Mouse (Mus musculus): ENCODE results near the gene Foxred2. TPM values are rescaled to one million over a fixed set of nuclear protein-coding genes. Genes with fewer than 3 reads are reported as not detected.

Gene Foxred2
- polyA plus RNA-seq (2016; fragmentation: Nextera tagmentation; extraction: Ambion mirVana) = 1.7 and 2.8 TPM in 2 replicates

- H3K4me1 ChIP-seq = peaks cover 18% of the 10 kb centered on the region
- H3K36me3 ChIP-seq = peaks cover 33% of the 10 kb centered on the region
- WGBS = under 1% methylated on average over 39 of the region's 39 CpGs
- H3K27me3 ChIP-seq (ENCODE audit: insufficient read depth, poor library complexity, severe bottlenecking) = peaks cover 29% of the 10 kb centered on the region
- no peaks in the 10 kb centered on the region for H3K9me3 ChIP-seq
- peak within 1 kb of the TSS; percentile 73 for H3K27ac ChIP-seq
- peak; percentile 92 for DNase-seq (ENCODE audit: low spot score)
- H3K4me3 ChIP-seq = peak within 1 kb of the TSS; percentile 66
Measured at GRCm38 (mm10) chr15:77956404-77956901, at the start of gene Foxred2. Gene Foxred2, minus strand, starts transcription at chr15:77956722.

- no peaks in the 10 kb centered on the region for H3K9me3 ChIP-seq
- no peak overlapping the region for H3K4me3 ChIP-seq
- WGBS = 39% methylated on average over 9 of the region's 9 CpGs
- no peak overlapping the region for H3K27ac ChIP-seq
- H3K27me3 ChIP-seq (ENCODE audit: insufficient read depth, poor library complexity, severe bottlenecking) = 0 out of 2 replicates have a peak, but pooled peaks cover 7% of the 10 kb centered on the region
- no peaks in the 10 kb centered on the region for H3K36me3 ChIP-seq
- H3K4me1 ChIP-seq = peaks cover 8% of the 10 kb centered on the region
- DNase-seq (ENCODE audit: low spot score) = no peak
Measured at GRCm38 (mm10) chr15:78003929-78004328, 47.4 kb upstream of the Foxred2 start.

- Histone ChIP-seq H3K27me3 (ENCODE audit: insufficient read depth, poor library complexity, severe bottlenecking) (peaks cover 15% of the 10 kb centered on the region; the same call in 1 of the 2 replicates), H3K4me3 (no peak overlapping the region), H3K27ac (no peak overlapping the region), H3K36me3 (no peaks in the 10 kb centered on the region), H3K9me3 (no peaks in the 10 kb centered on the region), H3K4me1 (peaks cover 8% of the 10 kb centered on the region)
- WGBS = 30% methylated on average over 5 of the region's 5 CpGs
- DNase-seq (ENCODE audit: low spot score) = no peak
Measured at GRCm38 (mm10) chr15:78001400-78001799, 44.9 kb upstream of the Foxred2 start.

- Histone ChIP-seq H3K4me3 (no peak overlapping the region), H3K9me3 (no peaks in the 10 kb centered on the region), H3K27me3 (ENCODE audit: insufficient read depth, poor library complexity, severe bottlenecking) (peaks cover 8% of the 10 kb centered on the region; the same call in 1 of the 2 replicates), H3K4me1 (no peaks in the 10 kb centered on the region; the same call in 1 of the 2 replicates), H3K27ac (no peak overlapping the region), H3K36me3 (no peaks in the 10 kb centered on the region)
- DNase-seq (ENCODE audit: low spot score) = no peak
- 71% methylated on average over 5 of the region's 5 CpGs for WGBS
Measured at GRCm38 (mm10) chr15:77988541-77988940, 32.0 kb upstream of the Foxred2 start.

- Histone ChIP-seq H3K4me1 (no peaks in the 10 kb centered on the region), H3K4me3 (no peak overlapping the region), H3K9me3 (no peaks in the 10 kb centered on the region), H3K27me3 (ENCODE audit: insufficient read depth, poor library complexity, severe bottlenecking) (peaks cover 29% of the 10 kb centered on the region; the same call in 1 of the 2 replicates), H3K36me3 (no peaks in the 10 kb centered on the region), H3K27ac (no peak overlapping the region)
- 22% methylated on average over 3 of the region's 3 CpGs for WGBS
- DNase-seq (ENCODE audit: low spot score) = no peak
Measured at GRCm38 (mm10) chr15:77983391-77983790, 26.9 kb upstream of the Foxred2 start.

GRCm38 (mm10) chr15:77982195-77982939 lies 25.8 kb upstream of the Foxred2 start:
- Histone ChIP-seq H3K27me3 (ENCODE audit: insufficient read depth, poor library complexity, severe bottlenecking) (peaks cover 29% of the 10 kb centered on the region; the same call in 1 of the 2 replicates), H3K4me3 (no peak overlapping the region), H3K27ac (no peak overlapping the region), H3K36me3 (no peaks in the 10 kb centered on the region), H3K9me3 (no peaks in the 10 kb centered on the region), H3K4me1 (no peaks in the 10 kb centered on the region)
- 32% methylated on average over 18 of the region's 18 CpGs for WGBS
- DNase-seq (ENCODE audit: low spot score) = no peak

- DNase-seq (ENCODE audit: low spot score) = no peak
- H3K36me3 ChIP-seq = no peaks in the 10 kb centered on the region
- no peak overlapping the region for H3K4me3 ChIP-seq
- no peak overlapping the region for H3K27ac ChIP-seq
- WGBS = 69% methylated on average over 5 of the region's 5 CpGs
- no peaks in the 10 kb centered on the region for H3K4me1 ChIP-seq
- no peaks in the 10 kb centered on the region for H3K9me3 ChIP-seq
- H3K27me3 ChIP-seq (ENCODE audit: insufficient read depth, poor library complexity, severe bottlenecking) = peaks cover 29% of the 10 kb centered on the region; the same call in 1 of the 2 replicates
Measured at GRCm38 (mm10) chr15:77981181-77981680, 24.7 kb upstream of the Foxred2 start.

GRCm38 (mm10) chr15:77979427-77979865 lies 22.9 kb upstream of the Foxred2 start:
- H3K27ac ChIP-seq = no peak overlapping the region
- H3K27me3 ChIP-seq (ENCODE audit: insufficient read depth, poor library complexity, severe bottlenecking) = peaks cover 27% of the 10 kb centered on the region; the same call in 1 of the 2 replicates
- DNase-seq (ENCODE audit: low spot score) = no peak
- no peaks in the 10 kb centered on the region for H3K4me1 ChIP-seq
- no peaks in the 10 kb centered on the region for H3K36me3 ChIP-seq
- no peaks in the 10 kb centered on the region for H3K9me3 ChIP-seq
- 79% methylated on average over 10 of the region's 10 CpGs for WGBS
- H3K4me3 ChIP-seq = no peak overlapping the region

- H3K4me1 ChIP-seq = no peaks in the 10 kb centered on the region
- H3K36me3 ChIP-seq = no peaks in the 10 kb centered on the region
- no peak overlapping the region for H3K4me3 ChIP-seq
- H3K9me3 ChIP-seq = no peaks in the 10 kb centered on the region
- no peak for DNase-seq (ENCODE audit: low spot score)
- peaks cover 20% of the 10 kb centered on the region; the same call in 1 of the 2 replicates for H3K27me3 ChIP-seq (ENCODE audit: insufficient read depth, poor library complexity, severe bottlenecking)
- H3K27ac ChIP-seq = no peak overlapping the region
- 59% methylated on average over 3 of the region's 3 CpGs for WGBS
Measured at GRCm38 (mm10) chr15:77977663-77978062, 21.1 kb upstream of the Foxred2 start.

- H3K27me3 ChIP-seq (ENCODE audit: insufficient read depth, poor library complexity, severe bottlenecking) = peaks cover 4% of the 10 kb centered on the region; the same call in 1 of the 2 replicates
- no peaks in the 10 kb centered on the region for H3K36me3 ChIP-seq
- DNase-seq (ENCODE audit: low spot score) = no peak
- H3K9me3 ChIP-seq = no peaks in the 10 kb centered on the region
- peaks cover 11% of the 10 kb centered on the region for H3K4me1 ChIP-seq
- no peak overlapping the region for H3K4me3 ChIP-seq
- H3K27ac ChIP-seq = no peak overlapping the region
- WGBS = 63% methylated on average over 6 of the region's 6 CpGs
Measured at GRCm38 (mm10) chr15:77974165-77974841, 17.8 kb upstream of the Foxred2 start.

- under 1% methylated on average over 72 of the region's 72 CpGs for WGBS
- Histone ChIP-seq H3K9me3 (no peaks in the 10 kb centered on the region), H3K27ac (peak within 1 kb of the TSS; percentile 98), H3K36me3 (peaks cover 31% of the 10 kb centered on the region), H3K27me3 (ENCODE audit: insufficient read depth, poor library complexity, severe bottlenecking) (no peaks in the 10 kb centered on the region), H3K4me1 (peaks cover 17% of the 10 kb centered on the region), H3K4me3 (peak within 1 kb of the TSS; percentile 99)
- DNase-seq (ENCODE audit: low spot score) = peak; percentile 97
Measured at GRCm38 (mm10) chr15:77970470-77971292, 14.2 kb upstream of the Foxred2 start, which contains the start of gene Eif3d. Gene Eif3d, minus strand, starts transcription at chr15:77970813.

- no peaks in the 10 kb centered on the region for H3K27me3 ChIP-seq (ENCODE audit: insufficient read depth, poor library complexity, severe bottlenecking)
- peaks cover 37% of the 10 kb centered on the region for H3K36me3 ChIP-seq
- DNase-seq (ENCODE audit: low spot score) = no peak
- peak overlapping the region; percentile 99 for H3K4me3 ChIP-seq
- H3K9me3 ChIP-seq = no peaks in the 10 kb centered on the region
- H3K4me1 ChIP-seq = peaks cover 17% of the 10 kb centered on the region
- 2% methylated on average over 15 of the region's 15 CpGs for WGBS
- peak overlapping the region; percentile 98 for H3K27ac ChIP-seq
Measured at GRCm38 (mm10) chr15:77969940-77970469, 13.5 kb upstream of the Foxred2 start.

All from heart, embryonic 10.5 days (tissue).